Mouse (Mus musculus) spleen, postnatal 14 days (tissue): ENCODE data around the gene Nit1.
A peak's percentile ranks its signal among the peaks of the same experiment; 100 is the strongest.

Source experiments
- DNase-seq, 2 experiments: peaks; one replicate each; pipeline ENCODE4 v3.0.0; 2021 to 2022; ENCODE audit warnings: low spot score in 2 of 2

Gene Nit1

DNA sequence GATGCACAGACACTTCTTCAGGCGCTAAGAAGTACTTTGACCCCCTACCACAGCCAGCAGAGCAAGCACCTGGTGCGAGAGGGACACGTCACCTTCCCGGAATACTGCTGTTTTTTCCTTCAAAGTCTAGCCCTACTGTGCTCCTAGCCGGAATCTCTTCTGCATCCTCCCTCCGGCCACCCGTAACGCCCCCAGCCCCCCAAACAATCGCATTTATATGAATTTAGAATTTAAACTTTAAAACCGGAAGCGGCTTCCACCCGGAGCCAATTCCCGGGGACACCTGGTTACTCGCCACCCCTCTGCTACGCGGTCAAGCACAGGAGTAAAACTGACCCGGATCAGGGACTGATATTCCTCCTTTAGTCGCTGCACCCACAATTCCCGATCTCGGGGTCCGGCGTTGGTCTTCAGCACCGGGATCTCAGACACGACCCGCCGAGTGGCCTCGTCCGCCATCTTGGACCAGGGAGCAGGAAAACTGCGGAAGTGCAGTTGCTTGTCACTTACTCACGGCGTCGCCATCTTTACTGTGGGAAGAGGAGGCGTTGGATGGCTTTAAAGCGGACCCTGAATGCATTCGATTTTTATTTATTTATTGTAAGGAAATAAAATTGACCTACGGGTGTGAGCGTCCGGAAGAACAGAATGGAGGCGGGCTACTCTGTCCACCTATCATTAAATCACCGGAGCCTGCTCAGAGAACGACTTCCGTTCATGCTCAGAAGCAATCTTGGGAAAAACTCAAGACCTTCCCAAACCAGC, 51.0 kb downstream of the Nit1 start, which contains the start of gene Ufc1:
Ufc1 (minus strand) TSS at position 727 of the 765 bp plus-strand sequence.
- DNase-seq: peak; percentile 58 to 75

- no peak for DNase-seq
These were observed 51.5 kb downstream of the Nit1 start for GRCm38 (mm10) chr1:171293906-171294297.

- no peak for DNase-seq
These were observed 52.1 kb downstream of the Nit1 start for GRCm38 (mm10) chr1:171293351-171293750.

DNA sequence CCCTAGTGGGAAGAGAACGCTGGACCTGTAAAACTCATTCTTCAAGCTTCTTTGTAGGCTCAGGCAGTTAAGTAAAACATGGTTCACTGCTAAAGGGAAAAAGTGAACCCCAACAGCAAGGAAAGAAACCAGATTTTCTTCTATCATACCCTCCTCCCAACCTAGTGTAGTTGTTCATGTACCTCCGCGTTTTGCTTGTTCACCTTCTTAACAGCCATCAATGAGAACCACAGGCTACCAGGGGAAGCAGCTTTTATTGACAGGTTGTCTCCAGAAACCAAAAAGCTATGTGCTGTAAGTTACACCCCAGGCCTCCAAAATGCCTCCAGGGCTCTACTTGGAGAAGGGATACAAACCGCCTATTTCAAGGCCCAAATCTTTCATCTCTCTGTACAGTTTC, 57.1 kb downstream of the Nit1 start:
- no peak for DNase-seq
